Mouse (Mus musculus) C2C12 (cell line): ENCODE results near the gene C1qtnf5. TPM values are rescaled to one million over a fixed set of nuclear protein-coding genes. Genes with fewer than 3 reads are reported as not detected.
A peak's percentile ranks its signal among the peaks of the same experiment; 100 is the strongest.

ENCODE experiments used
- H3K27me3 ChIP-seq: one replicate; pipeline ENCODE4 v1.6.1; 2011; ENCODE audit not compliant: control insufficient read depth, insufficient read depth, insufficient read length
- H3K36me3 ChIP-seq: one replicate; pipeline ENCODE4 v1.6.1; 2011; ENCODE audit not compliant: control insufficient read depth, insufficient read depth
- H3K4me3 ChIP-seq: one replicate; pipeline ENCODE4 v1.5.1; 2011; ENCODE audit warnings: mild to moderate bottlenecking, control low read depth; ENCODE audit not compliant: poor library complexity, insufficient read depth, severe bottlenecking
- H3K79me2 ChIP-seq: one replicate; pipeline ENCODE4 v1.6.1; 2011; ENCODE audit not compliant: control insufficient read depth, insufficient read depth
- H3K79me3 ChIP-seq: one replicate; pipeline ENCODE4 v1.6.1; 2011; ENCODE audit warnings: low read depth, control low read depth
- H3ac ChIP-seq: one replicate; pipeline ENCODE3; 2011; ENCODE audit warnings: low read depth; ENCODE audit not compliant: control insufficient read depth, insufficient read length
- CEBPB ChIP-seq: IDR thresholded peaks from one replicate; pipeline ENCODE4 v1.6.1; 2011; ENCODE audit warnings: low read depth, mild to moderate bottlenecking, control low read depth, moderate library complexity
- CTCF ChIP-seq: IDR thresholded peaks from one replicate; pipeline ENCODE4 v1.5.1; 2011; ENCODE audit not compliant: control insufficient read depth, insufficient read depth, insufficient read length
- FOSL1 ChIP-seq: IDR thresholded peaks from one replicate; pipeline ENCODE4 v1.8.0; 2011; ENCODE audit warnings: mild to moderate bottlenecking, low read length; ENCODE audit not compliant: poor library complexity, insufficient read depth, severe bottlenecking
- MAX ChIP-seq: IDR thresholded peaks from one replicate; pipeline ENCODE4 v1.6.1; 2011; ENCODE audit warnings: mild to moderate bottlenecking, control low read depth
- MYOD1 ChIP-seq: IDR thresholded peaks from one replicate; pipeline ENCODE4 v1.6.1; 2011; ENCODE audit warnings: low read depth; ENCODE audit not compliant: control insufficient read depth, insufficient read length
- MYOG ChIP-seq: IDR thresholded peaks from one replicate; pipeline ENCODE4 v1.6.1; 2011; ENCODE audit not compliant: control insufficient read depth, insufficient read length; ENCODE audit errors: extremely low read depth
- USF1 ChIP-seq: IDR thresholded peaks from one replicate; pipeline ENCODE4 v1.6.1; 2011; ENCODE audit warnings: low read depth, mild to moderate bottlenecking, control low read depth, moderate library complexity
- polyA plus RNA-seq: library from polyadenylated mRNA; unstranded; fragments of >200 nt; fragmentation: generic; extraction: Trizol; gene quantifications from one replicate; pipeline ENCODE4 v1.2.1, GENCODE M21; 2012; ENCODE audit warnings: missing spikeins

Gene C1qtnf5
- polyA plus RNA-seq, 1 experiment: 0.15 TPM

- no peak overlapping the region for H3K4me3 ChIP-seq
- no peak overlapping the region for H3ac ChIP-seq
- no peaks in the 10 kb centered on the region for H3K27me3 ChIP-seq
- no peak for TF ChIP-seq MYOD1
- no peak for TF ChIP-seq MYOG
- no peak for TF ChIP-seq CEBPB
- no peak for TF ChIP-seq USF1
- no peak for TF ChIP-seq MAX
- no peak for TF ChIP-seq CTCF
- no peak for TF ChIP-seq FOSL1
- H3K79me3 ChIP-seq: no peaks in the 10 kb centered on the region
- no peaks in the 10 kb centered on the region for H3K79me2 ChIP-seq
- H3K36me3 ChIP-seq: no peaks in the 10 kb centered on the region
Measured at GRCm38 (mm10) chr9:44127351-44127801, 20.3 kb downstream of the C1qtnf5 start.

GRCm38 (mm10) chr9:44129633-44130032, 22.6 kb downstream of the C1qtnf5 start:
- Histone ChIP-seq H3K79me2 (no peaks in the 10 kb centered on the region), H3K27me3 (no peaks in the 10 kb centered on the region), H3K79me3 (no peaks in the 10 kb centered on the region), H3ac (peak overlapping the region; percentile 63), H3K4me3 (no peak overlapping the region), H3K36me3 (no peaks in the 10 kb centered on the region)
- TF ChIP-seq CEBPB: no peak
- no peak for TF ChIP-seq CTCF
- no peak for TF ChIP-seq FOSL1
- no peak for TF ChIP-seq USF1

DNA sequence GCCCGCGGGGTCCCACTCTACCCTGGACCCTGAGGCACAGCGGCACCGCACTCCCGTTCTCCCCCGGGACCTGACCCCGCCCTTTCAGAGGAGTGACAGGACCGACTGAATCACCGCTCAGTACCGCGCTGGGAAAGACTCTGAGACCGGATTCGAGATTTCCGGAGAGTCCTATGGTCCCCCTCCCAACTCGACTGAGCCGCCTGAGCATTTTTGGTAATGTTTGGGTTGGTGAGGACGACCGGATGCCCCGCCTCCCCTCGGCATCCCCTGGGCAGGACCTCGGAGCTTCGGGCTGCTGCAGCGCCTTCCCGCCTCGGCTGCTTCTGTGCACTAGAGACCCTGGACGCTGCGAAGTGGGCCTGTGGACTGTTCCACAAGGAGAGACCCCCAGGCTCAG, 23.0 kb downstream of the C1qtnf5 start:
- Histone ChIP-seq H3K27me3 (no peaks in the 10 kb centered on the region), H3K4me3 (no peak overlapping the region), H3K36me3 (no peaks in the 10 kb centered on the region), H3K79me2 (no peaks in the 10 kb centered on the region), H3K79me3 (no peaks in the 10 kb centered on the region), H3ac (peak overlapping the region; percentile 63)
- TF ChIP-seq MYOG (no peak), FOSL1 (no peak), CTCF (no peak), MAX (no peak), USF1 (no peak), MYOD1 (no peak), CEBPB (no peak)

GRCm38 (mm10) chr9:44130581-44131275, 23.7 kb downstream of the C1qtnf5 start:
- H3K36me3 ChIP-seq: no peaks in the 10 kb centered on the region
- no peaks in the 10 kb centered on the region for H3K79me3 ChIP-seq
- H3K27me3 ChIP-seq: no peaks in the 10 kb centered on the region
- no peak overlapping the region for H3K4me3 ChIP-seq
- no peaks in the 10 kb centered on the region for H3K79me2 ChIP-seq
- H3ac ChIP-seq: peak overlapping the region; percentile 47
- TF ChIP-seq MYOD1 (no peak), MAX (no peak), CEBPB (no peak), MYOG (no peak), FOSL1 (no peak), USF1 (no peak), CTCF (no peak)

DNA sequence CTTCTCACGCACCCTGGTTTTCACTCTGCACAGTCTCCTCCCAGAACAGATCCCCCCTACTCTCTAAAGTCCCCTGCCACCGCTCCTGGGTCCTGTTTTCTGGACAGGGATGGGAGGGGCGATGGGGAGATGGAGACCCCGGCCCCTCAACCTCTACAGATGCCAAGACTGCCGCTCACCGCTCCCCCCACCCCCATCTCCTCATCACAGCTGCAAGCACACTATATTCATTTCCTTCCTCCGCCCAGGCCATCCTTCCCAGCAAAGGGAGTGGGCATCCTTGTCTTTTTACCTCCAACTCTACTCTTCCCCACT, 24.2 kb downstream of the C1qtnf5 start:
- Histone ChIP-seq H3K79me3 (no peaks in the 10 kb centered on the region), H3K4me3 (no peak overlapping the region), H3K79me2 (no peaks in the 10 kb centered on the region), H3ac (no peak overlapping the region), H3K27me3 (no peaks in the 10 kb centered on the region), H3K36me3 (no peaks in the 10 kb centered on the region)
- TF ChIP-seq MAX (no peak), USF1 (no peak), MYOG (no peak), CEBPB (no peak)

DNA sequence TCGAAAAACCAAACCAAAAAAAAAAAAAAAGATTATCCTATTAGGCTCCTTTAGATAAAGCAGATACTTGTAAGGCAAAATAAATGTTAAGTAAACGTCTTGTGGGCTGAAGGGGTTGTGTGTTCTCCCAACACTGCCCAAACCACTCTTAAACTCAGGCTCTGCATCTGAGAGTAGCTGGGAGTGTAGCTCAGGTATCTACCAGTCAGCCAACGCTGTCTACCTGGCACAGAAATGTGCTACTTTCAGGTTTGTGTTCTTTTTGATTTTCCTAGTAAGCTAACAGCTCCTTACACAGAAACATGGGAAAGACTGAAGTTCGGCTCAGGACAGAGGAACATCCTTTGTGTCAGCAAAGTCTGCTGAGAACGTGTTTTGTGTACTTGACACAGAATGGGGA, 25.2 kb downstream of the C1qtnf5 start:
- H3K27me3 ChIP-seq: no peaks in the 10 kb centered on the region
- H3ac ChIP-seq: no peak overlapping the region
- H3K79me3 ChIP-seq: no peaks in the 10 kb centered on the region
- TF ChIP-seq FOSL1 (no peak), MYOD1 (no peak), MYOG (no peak)
- no peaks in the 10 kb centered on the region for H3K36me3 ChIP-seq
- H3K79me2 ChIP-seq: no peaks in the 10 kb centered on the region
- no peak overlapping the region for H3K4me3 ChIP-seq
